9 mouse cellular contexts compared by ENCODE assay signal in the genomic region with DNA sequence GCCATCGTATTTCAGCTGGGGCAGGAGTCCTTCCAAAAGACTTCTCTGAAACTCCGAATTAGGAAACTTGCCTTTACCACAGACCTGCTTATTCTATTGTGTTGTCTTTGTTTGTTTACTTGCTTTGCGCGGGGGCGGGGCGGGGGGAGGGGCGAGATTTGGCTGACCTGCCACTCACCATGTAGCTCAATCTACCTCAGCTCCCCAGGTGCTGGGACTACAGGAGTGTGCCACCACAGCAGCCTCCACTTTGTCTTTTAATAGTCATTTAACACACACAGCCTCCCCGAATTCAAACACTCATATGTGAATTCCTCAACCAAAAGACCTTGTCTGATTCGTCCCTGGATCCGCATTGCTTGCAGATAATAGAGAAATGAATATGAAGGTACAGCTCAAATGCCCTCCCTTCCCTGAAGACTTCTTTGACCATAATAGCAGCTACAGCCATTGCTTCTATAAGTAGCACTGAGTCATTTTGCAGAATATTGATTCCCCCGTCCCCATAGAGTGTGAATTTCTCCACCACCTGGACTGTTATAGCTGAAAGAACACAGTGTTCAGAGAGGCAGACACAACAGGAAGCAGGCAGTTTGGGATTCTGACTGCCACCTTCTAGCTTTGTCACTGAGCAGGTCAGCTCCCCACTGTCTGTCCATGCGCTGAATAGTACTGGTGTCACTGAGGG. TPM values are rescaled to one million over a fixed set of nuclear protein-coding genes. Genes with fewer than 3 reads are reported as not detected.
DNase-seq lines count a peak whose midpoint lies in the region; ATAC-seq lines count a peak whose summit lies in the region.
"Had no signal": no experiment of that assay in that cellular context is flagged by ENCODE, and none has a peak within 500 bp of the region (broad histone marks: within the 10 kb centered on the region; RNA-seq: fewer than 3 reads in every experiment).

No protein-coding gene starts in this region.

- DNase-seq in heart, postnatal 36 days: no peak
- DNase-seq in 3T3-L1 (ENCODE audit: low read depth, low spot score): peak; percentile 4
- no peak for DNase-seq in embryonic facial prominence, embryonic 14.5 days (ENCODE audit: low spot score)
- no peak for DNase-seq in yolk sac, embryonic 10.5 days (ENCODE audit: low spot score)
- no peak for DNase-seq in retina, postnatal 1 day
- no peak for DNase-seq in B cell, adult 2 months

- H3K27me3 ChIP-seq in heart, embryonic 11.5 days (ENCODE audit: control insufficient read depth, insufficient read depth, low read length): no peaks in the 10 kb centered on the region
- no peaks in the 10 kb centered on the region for H3K27me3 ChIP-seq in embryonic facial prominence, embryonic 14.5 days (replicated peaks; ENCODE audit: control insufficient read depth, insufficient read depth, low read length)
- H3K27me3 ChIP-seq in limb, embryonic 15.5 days: no peaks in the 10 kb centered on the region
- H3K27me3 ChIP-seq: Patski had no signal

- no peak for ATAC-seq in heart, embryonic 11.5 days (replicated peaks; ENCODE audit: insufficient number of reproducible peaks, low FRiP score, low TSS enrichment)
- no peak for ATAC-seq in embryonic facial prominence, embryonic 14.5 days (ENCODE audit: low read depth)
- ATAC-seq in limb, embryonic 15.5 days (ENCODE audit: insufficient number of reproducible peaks, low FRiP score, low TSS enrichment, low read depth): no peak

- no peaks in the 10 kb centered on the region for H3K9me3 ChIP-seq in heart, embryonic 11.5 days (replicated peaks; ENCODE audit: control insufficient read depth, low read length)
- H3K9me3 ChIP-seq in embryonic facial prominence, embryonic 14.5 days (ENCODE audit: control insufficient read depth, low read length): no peaks in the 10 kb centered on the region
- no peaks in the 10 kb centered on the region for H3K9me3 ChIP-seq in limb, embryonic 15.5 days

- peak overlapping the region; percentile 89 for H3K4me2 ChIP-seq in heart, embryonic 11.5 days
- peak overlapping the region; percentile 71 for H3K4me2 ChIP-seq in embryonic facial prominence, embryonic 14.5 days (ENCODE audit: low read depth, low read length)
- H3K4me2 ChIP-seq in limb, embryonic 15.5 days: peak overlapping the region; percentile 81

- 34% methylated on average over 12 of the region's 12 CpGs for WGBS in heart, embryonic 11.5 days (ENCODE audit: insufficient replicate concordance)
- 34% methylated on average over 12 of the region's 12 CpGs for WGBS in embryonic facial prominence, embryonic 14.5 days
- 26% methylated on average over 12 of the region's 12 CpGs for WGBS in limb, embryonic 15.5 days

- H3K36me3 ChIP-seq in heart, embryonic 11.5 days (ENCODE audit: control insufficient read depth, insufficient read depth, low read length): no peaks in the 10 kb centered on the region
- no peaks in the 10 kb centered on the region for H3K36me3 ChIP-seq in embryonic facial prominence, embryonic 14.5 days (ENCODE audit: control insufficient read depth, insufficient read depth, low read length)
- no peaks in the 10 kb centered on the region for H3K36me3 ChIP-seq in limb, embryonic 15.5 days

- intact Hi-C loops in heart, postnatal 36 days (cut with DNase I): loop anchor here (2.0 kb wide), 1 partner anchor 33 kb away; no protein-coding TSS in a partner anchor

- H3K27ac ChIP-seq in heart, embryonic 11.5 days (ENCODE audit: low read depth, low read length): no peak overlapping the region
- peak overlapping the region; percentile 25; the same call in 1 of the 2 replicates for H3K27ac ChIP-seq in embryonic facial prominence, embryonic 14.5 days (replicated peaks; ENCODE audit: low read depth, low read length)
- peak overlapping the region; percentile 43; the same call in 1 of the 2 replicates for H3K27ac ChIP-seq in limb, embryonic 15.5 days

- H3K4me1 ChIP-seq in heart, embryonic 11.5 days (ENCODE audit: control insufficient read depth, insufficient read depth, low read length): peaks cover 13% of the 10 kb centered on the region
- H3K4me1 ChIP-seq in embryonic facial prominence, embryonic 14.5 days (ENCODE audit: control insufficient read depth, insufficient read depth, low read length): peaks cover 10% of the 10 kb centered on the region
- H3K4me1 ChIP-seq in limb, embryonic 15.5 days: peaks cover 22% of the 10 kb centered on the region

- peak overlapping the region; percentile 2; the same call in 1 of the 2 replicates for H3K9ac ChIP-seq in heart, embryonic 11.5 days (ENCODE audit: low read depth, low read length)
- peak overlapping the region; percentile 21; the same call in 1 of the 2 replicates for H3K9ac ChIP-seq in embryonic facial prominence, embryonic 14.5 days (ENCODE audit: low read depth, low read length)
- no peak overlapping the region for H3K9ac ChIP-seq in limb, embryonic 15.5 days

- H3K4me3 ChIP-seq in heart, embryonic 11.5 days (ENCODE audit: low read depth, low read length): peak overlapping the region; percentile 95
- peak overlapping the region; percentile 90 for H3K4me3 ChIP-seq in embryonic facial prominence, embryonic 14.5 days (ENCODE audit: low read depth, low read length)
- peak overlapping the region; percentile 99 for H3K4me3 ChIP-seq in limb, embryonic 15.5 days

RNA-seq across cellular contexts. Expression of gene Uvrag, which starts 1.1 kb away (rescaled TPM):
- 14.5 and 16.7 TPM in 2 replicates for polyA plus RNA-seq in heart, embryonic 11.5 days (2014; fragmentation: Nextera tagmentation; extraction: Ambion mirVana)
- total RNA-seq in heart, postnatal 36 days (2021): 10 to 100 TPM; 21.6 to 28.6 TPM
- polyA plus RNA-seq in embryonic facial prominence, embryonic 14.5 days (2014; fragmentation: Nextera tagmentation; extraction: Ambion mirVana): 16.5 and 18.2 TPM in 2 replicates
- polyA plus RNA-seq in limb, embryonic 15.5 days (2015; fragmentation: Nextera tagmentation; extraction: Ambion mirVana): 15.6 and 16.7 TPM in 2 replicates

RNA-seq across cellular contexts. Expression of gene Dgat2, which starts 40.5 kb away (rescaled TPM):
- polyA plus RNA-seq in heart, embryonic 11.5 days (2014; fragmentation: Nextera tagmentation; extraction: Ambion mirVana): 8.4 and 8.7 TPM in 2 replicates
- 100 to 1,000 TPM; 395 to 404 TPM for total RNA-seq in heart, postnatal 36 days (2021)
- polyA plus RNA-seq in embryonic facial prominence, embryonic 14.5 days (2014; fragmentation: Nextera tagmentation; extraction: Ambion mirVana): 33.4 and 38.6 TPM in 2 replicates
- 139 and 142 TPM in 2 replicates for polyA plus RNA-seq in limb, embryonic 15.5 days (2015; fragmentation: Nextera tagmentation; extraction: Ambion mirVana)
